Mouse (Mus musculus) ovary, postnatal 10 days (tissue): ENCODE data around the gene Pknox2.

Source experiments
- DNase-seq: peaks from one replicate; pipeline ENCODE4 v3.0.0; 2022; ENCODE audit warnings: low spot score

Pknox2 gene

DNA sequence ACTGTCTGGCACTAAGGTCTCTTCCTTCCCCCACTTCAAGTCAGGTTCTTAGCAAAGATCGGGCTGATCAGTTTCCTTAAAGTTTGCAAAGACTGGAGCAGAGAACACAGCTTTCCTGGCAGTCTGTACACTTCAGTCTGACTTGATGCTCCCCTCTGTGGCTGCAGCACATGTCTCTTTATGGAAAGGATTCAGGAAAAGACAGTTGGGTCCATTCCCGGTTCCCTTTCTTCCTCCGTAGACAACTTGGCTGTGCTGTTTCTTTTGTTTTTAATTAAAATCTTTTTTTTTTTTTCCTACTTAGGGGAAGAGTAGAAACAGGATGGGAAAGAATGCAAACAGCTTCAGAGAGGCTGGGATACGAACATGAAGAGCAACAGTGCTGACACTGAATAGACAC lies 205.1 kb downstream of the Pknox2 start:
- no peak for DNase-seq

DNA sequence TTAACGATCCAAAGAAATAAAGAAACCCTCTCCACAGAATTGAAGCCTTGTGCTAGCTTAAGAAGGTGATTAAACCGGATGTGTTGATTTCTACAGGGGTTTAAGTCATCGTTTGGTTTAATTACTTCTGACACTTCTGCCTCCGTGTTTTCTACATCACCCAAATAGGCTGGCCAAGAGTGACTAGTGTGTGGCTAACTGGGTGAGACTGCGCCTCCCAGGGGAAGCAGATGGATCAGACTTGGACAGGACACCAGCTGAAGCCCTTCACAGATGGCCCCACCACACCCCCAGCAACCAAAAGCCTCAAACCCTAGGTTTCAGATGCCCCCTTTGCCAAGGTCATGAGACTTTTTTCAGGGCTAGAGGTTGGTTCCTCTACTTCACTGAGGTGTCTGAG lies 205.6 kb downstream of the Pknox2 start:
- DNase-seq: no peak

DNA sequence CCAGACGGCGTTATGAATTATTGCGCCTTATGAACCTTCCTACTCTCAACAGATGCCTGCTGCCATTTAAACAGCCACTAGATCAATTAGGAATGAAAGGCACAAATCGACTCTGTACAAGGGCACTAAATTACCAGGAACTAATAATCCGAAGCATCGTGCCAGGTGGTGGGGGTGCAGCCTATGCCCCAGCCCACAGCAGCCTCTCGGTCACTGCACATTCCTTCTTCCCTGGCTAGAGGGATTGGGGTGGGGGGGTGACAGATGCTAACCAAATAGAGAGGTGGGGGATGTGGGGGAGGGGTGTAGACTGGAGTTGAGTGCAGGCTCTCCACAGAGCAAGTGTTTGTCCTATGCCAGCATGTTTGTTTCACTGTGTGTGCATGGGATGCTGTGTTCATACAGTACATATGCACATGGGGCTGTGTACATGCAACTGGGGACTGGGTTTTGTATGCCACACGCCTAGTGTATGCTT lies 208.6 kb downstream of the Pknox2 start:
- DNase-seq: no peak

DNA sequence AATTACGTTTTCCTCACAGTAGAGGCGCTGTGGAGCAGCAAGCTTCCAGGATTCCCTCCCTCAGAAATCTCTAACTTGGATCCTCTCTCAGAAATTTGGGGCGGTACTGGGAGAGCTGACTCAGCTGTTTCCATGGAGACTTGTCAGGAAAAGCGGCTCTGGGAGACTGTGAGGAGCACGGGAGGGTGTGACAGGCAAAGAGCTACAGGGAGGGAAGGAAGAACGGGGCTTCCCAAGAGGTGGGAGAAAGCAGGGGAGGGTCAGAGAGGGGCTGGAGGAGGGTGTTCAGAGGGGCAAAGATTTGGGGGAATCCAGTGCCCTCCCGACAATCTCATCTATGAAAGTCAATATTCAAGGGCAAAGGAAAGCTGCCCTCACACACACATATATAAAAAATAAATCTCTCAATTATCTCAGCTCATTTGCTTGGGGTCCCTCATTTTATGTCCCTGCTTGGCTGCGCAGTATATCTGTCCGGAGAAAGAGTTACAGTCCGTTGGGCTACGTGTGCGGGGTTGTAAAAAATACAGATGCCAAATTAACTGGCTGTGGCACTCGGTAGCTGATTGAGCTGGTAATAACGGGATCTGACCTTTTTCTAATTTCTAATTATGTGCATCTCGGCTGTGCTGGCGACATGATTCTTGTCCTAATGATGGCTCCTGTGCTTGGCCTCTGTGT lies 213.3 kb downstream of the Pknox2 start:
- DNase-seq: peak; percentile 35

DNA sequence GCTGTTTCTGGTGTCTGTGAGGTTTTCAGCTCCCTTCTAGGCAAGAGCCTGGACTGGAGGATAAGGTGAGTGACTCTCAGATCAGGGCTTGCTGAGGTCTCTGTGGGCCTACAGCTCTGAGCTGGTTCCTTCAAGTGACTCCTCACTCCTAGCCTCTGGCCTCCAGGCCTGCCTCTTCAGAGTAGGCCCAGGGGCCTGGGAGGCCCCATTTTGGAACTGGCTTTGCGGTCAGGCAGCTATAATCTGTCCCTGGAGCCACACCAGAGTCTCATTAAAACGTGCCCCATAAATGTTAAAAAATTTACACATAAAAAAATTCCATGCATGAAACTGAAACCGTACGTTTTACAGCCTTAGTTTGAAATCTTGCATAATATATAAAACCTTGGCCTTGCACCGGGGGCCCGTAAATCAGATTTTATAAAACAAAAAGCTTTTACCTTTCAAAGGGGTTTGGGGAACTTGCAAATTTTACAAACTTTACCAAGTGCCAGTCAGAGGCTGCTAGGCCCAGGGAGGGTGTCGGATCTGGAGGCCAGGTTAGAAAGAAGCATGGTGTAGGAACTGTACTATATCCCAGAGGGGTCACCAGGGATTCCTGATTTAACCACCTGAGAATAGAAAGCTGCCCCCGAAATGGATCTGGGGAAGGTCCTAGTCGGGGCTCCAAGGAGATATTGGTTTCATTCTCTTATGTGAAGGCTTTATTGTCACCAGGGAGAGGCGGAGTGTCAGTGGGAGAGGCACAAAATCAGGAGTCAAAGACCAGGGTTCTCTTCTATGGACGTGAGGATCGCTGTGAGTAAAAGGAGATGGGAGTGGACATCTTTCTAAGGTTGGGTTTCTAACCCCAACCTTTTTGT lies 214.0 kb downstream of the Pknox2 start:
- DNase-seq: no peak

DNA sequence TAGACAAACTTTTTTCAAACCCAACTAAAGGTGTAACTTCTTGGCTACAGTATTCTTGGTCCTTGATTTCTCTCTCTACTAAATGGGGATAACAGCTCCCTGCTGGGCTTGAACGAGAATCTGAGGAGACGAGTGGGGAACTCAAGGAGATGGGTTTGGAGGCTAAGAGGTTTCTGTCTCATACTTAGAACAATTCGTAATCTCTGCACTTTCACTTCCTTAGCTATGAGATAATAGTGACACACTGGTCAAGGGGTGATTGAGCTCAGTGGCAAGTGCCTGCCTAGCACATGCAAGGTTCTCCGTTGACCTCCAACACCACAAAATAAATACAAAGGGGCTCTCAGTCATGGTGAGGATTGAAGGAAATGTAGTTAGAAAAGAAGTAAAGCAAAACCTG lies 215.6 kb downstream of the Pknox2 start:
- no peak for DNase-seq

DNA sequence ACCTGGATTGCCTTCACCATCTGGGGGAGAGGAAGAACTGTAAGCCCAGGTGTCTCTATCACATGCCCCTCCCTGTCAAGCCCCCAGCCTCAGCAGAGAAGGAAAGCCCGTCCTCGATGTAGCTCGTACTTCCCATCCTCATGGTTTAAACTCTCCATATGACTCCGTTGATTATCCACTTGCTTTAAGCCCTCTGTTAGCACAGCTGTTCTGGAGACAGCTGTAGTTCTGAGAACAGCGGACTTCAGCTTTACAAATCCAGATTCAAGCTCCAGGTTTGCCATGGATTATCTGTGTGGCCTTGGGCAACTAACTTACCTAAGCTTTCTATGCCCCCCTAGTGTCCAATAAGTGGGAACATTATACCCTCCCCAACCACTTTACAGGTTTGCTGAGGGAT lies 223.5 kb downstream of the Pknox2 start:
- no peak for DNase-seq

DNA sequence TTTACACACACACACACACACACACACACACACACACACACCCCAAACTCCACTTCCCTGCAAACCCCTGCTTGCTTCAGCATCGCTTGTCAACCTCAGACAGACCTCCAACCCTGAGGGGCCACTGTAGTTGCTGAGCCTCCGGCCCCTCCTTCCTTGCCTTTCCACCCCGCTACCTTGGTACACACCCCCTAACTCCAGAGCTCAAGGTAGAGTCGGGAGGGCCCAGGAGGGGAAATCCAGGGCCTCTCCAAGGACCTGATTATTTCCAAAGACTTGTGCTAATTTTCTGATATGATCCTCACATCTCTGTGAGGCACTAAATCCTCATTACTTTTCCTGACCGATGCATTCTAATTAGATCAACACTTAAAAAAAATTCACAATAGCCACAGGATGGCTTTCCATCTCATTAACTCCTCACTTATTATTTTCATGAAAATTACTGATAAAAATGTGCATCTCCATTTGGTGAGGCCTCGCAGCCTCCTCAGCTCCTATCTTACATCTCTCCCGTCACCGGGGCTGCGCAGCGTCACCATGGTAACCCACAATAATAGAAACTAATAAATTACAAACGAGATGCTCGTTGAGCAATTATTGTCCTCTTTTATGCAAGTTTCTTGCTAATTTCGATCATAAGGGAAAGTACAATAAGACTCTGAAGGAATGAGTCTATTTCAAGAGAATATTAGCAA lies 225.3 kb downstream of the Pknox2 start:
- DNase-seq: no peak

DNA sequence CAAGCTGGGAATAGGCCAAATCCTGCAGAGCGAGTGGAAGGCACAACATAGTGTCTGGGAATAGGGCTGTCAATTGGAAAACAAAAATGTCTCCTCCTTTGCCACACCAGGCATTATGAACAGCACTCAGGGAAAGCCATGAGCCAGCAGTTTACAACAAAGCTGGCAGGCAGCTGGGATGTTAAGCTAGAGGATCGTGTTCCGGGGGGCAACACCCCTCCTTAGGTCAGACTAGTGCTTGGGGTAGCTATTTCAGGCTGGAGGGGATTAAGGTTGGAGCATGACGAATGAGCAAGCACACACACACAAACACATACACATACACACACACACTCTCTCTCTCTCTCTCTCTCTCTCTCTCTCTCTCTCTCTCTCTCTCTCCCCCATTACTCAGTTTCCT lies 227.7 kb downstream of the Pknox2 start:
- DNase-seq: no peak

DNA sequence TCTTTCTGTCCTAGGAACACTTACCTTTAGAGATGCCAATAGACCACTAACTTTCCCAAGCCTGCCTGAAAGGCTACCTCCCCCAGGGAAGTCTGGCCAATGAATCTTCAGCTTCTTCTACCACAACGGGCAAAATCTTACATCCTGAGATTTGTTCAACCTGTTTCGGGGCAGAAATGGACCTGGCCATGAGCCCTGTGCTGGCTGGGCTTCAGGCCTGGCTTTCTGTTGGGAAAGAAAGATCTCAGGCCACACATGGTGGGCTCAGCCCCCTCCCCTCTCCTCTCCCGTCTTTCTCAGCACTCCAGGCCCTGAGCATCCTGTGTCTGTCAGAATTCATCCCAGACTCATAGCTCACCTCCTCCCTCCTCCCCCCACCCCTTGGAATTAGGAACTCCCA lies 228.6 kb downstream of the Pknox2 start:
- DNase-seq: no peak

DNA sequence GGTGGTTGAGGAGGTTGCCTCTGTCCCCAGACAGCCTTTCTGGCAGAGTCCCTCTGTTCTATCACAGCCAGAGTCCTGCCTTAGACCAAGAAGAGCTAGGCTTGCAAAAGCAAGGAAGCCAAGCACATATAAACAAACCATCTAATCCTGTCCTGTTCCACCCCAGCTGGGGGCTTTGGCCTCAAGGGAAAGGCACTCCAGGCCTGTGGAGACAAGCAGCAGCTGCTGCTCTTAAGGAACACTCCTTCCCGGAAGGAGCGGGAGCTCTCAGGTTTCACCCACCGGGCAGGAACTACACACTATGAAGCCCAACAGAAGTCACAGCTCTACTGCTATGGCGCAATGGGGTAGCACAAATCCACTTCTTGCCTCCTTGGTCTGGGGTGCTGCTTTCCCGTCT lies 230.3 kb downstream of the Pknox2 start:
- DNase-seq: no peak

DNA sequence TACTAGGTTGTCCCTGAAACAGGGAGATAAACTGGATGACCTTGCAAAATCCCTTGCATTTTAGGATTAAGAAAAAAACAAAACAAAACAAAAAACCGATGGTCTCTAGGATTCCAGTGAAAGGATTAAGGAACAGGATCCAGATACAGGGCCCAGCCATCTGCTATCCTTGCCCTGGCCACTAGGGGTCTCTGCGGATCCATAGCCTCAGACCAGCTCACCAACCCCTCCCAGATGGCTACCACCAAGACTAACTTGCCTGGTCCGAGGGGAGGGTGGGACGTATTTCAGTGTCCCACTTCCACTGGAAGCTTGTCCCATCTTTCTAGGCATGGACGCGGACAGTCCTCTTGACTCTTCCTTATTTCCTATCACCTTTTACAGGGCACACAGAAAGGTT lies 230.8 kb downstream of the Pknox2 start:
- peak; percentile 62 for DNase-seq

DNA sequence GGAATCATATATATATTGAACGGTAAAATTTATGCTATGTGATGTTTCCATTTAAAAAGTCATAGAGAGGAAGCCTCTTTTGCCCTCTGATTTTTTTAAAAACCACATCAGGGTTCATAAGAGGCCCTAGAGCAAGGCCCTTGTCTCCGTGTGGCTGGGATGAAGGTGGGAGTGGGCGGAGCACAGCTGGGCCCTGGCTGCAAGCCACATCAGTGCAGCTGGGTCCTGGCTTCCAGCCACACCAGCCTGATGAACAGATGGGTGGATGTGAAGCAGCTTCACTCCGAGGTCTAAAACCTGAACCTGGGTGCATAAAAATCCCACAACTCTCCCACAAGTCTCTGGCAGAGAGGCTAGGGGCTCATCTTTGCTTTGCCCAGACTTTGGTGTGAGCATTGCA lies 241.8 kb downstream of the Pknox2 start:
- DNase-seq: no peak

DNA sequence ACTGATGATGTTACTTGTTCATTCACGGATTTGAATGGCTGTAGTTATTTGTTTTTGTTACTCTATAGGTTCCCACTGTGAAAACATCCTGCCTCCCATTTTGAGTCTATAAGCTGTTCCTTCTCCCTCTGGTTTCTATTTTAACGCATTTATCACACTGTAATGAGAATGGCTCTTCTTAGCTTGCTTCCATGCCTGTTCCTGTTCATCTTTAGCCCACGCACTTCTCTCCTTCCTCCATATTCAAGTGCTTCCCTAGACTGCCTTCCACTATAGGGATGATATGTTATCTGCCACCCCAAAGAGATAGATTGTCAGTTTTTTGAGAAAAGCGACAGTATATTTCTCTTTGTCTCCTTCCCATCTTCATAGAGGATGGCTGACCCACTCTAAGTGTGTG lies 246.7 kb downstream of the Pknox2 start:
- no peak for DNase-seq

DNA sequence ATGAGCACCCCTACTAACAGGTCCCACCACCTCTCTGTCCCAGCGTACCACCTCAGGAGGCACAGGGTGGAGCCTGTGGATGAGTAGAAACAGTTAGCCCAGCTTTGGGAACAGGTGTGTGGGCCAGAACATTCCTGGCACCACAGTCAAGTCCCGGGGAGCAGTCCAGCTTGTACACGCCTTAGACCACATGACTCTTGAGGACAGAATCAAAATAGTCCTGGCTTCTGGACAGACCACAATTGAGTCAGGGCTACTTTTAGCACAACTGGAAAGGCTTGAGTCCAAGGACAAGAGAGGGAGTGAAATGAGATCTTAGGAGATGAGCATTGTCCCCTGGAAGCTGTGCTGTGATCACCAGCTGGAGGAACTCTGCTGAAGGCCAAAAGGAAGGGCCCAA lies 248.6 kb downstream of the Pknox2 start:
- DNase-seq: no peak

DNA sequence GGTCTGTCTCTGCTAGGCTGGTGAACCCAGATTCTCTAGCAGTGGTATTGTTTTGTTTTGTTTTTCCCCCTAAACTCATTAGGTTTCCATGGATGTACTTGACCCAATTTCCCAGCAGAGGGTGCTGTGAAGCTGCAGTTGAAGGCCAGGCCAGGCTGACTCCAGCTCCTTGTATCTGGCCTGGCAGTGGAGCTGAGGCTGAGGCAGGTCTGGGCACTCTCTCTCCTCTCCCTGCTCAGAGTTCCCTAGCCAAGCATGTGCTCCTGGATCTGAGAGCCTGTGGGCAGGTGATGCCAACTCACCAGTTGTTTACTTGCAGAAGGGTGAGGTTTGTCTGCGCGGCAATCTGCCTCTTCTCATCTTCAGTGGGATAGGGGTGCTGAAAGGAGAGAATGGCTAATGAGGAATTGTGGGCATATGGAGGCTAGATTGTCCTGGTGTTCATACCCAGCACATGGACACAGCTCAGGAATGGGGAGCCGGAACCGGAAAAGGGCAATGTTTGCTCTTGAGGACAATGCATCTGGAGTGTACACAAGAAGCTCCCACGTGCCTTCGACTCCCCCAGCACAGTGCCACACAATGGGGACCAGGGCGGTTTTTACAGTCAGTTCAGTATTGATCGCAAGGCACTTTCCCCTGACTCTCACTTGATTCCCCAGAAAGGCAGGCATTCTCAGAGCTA lies 252.1 kb downstream of the Pknox2 start:
- no peak for DNase-seq

DNA sequence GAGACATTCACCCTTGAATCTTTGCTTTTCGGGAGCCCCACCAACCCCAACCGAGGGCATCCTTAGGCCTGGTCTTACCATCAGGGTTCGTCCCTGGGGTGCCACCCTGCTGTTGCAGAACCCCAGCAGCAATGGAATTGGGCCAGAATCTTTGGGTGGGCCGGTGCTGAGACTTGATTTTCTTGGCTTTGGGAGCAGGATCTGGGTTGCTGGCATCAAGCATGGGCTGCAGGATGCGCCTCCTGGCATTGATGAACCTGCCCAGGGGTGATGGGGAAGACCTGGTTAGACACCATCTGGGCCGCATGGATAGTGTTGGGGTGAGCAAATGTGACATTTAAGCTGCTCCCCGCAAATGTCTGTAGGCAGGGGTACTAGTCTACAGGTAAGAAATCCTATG lies 253.0 kb downstream of the Pknox2 start:
- no peak for DNase-seq

DNA sequence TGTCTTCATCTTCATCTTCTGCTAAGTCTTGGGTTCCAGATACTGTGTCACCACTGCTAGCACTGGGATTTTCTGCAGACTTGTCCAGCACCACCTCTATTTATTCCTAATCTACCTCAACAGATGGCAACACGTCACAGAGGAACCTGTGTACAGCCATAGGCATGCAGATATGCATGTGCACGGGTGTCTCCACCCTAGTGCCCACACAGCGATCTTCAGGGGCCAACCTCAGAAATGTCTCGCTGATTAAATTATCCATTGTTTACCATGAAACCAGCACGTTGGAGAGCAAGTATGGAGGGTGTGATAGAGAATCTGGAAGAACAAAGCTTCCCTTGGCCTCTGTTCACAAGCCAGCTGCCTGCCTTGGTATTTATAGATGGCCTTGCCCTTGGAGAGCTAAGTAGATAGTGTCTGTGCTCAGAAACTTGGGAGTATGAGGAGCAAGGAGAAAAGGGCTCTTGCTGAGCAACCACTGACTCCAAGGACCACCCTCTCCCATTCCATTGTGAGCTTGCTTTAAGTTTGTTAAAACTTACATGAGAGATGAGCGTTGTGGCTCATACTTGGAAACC lies 253.7 kb downstream of the Pknox2 start:
- DNase-seq: no peak

DNA sequence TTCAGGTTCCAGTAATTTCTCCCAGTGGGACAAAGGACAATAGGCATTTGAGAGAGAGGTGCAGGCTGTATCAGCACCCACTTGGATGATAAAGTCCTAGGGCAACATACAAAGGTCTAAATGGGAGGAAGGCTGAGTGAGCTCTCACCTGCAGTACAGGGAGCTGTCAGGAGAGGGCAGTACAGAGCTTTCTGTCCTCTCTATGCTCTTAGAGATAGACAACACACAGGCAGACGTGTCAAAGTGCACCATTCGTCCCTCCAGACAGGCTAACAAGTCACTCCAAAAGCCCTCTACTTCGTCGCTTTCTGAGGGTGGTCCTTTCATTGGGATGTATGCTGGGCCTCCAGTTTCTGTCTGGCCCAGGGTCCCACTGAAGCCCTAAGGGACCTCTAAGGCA lies 256.7 kb downstream of the Pknox2 start:
- DNase-seq: peak; percentile 23

DNA sequence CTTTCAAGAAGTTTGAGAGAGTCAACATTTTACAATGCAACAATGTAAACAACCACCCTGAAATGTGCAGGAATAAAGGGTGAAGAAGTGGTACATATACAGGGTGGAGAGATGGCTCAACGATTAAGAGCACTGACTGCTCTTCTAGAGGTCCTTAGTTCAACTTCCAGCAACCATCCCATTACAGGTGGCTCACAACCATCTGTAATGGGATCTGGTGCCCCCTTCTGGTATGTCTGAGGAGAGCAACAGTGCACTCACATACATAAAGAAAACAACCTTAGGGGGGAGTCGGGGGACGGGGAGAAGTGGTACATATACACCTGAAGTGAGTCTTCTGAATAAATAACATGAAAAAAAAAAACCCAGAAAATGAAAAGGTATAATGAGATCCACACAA lies 262.0 kb downstream of the Pknox2 start:
- no peak for DNase-seq

DNA sequence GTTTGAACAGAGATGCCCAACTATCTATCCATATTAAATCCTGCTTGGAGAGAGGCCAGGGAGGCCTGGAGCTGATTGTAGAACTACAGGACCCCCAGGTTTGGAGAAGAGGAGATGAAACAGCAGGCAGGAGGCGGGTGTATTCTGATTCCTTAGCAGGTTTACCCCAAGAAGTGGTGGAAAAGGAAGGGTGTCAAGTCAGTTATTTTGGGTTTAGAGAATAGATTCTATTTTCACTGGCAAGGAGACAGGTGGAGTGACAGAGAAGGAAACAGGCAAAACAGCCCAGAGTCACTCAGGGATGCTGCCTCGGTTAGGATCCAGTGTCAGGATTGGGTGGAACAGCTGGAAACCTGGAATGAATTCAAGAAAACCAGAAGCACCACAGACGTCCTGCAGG lies 263.6 kb downstream of the Pknox2 start:
- DNase-seq: no peak
